Mouse (Mus musculus): Measurements from ENCODE around the gene Gm10553. TPM values are rescaled to one million over a fixed set of nuclear protein-coding genes. Genes with fewer than 3 reads are reported as not detected.
"Not testable (repeated sequence)": the region's sequence is repeated elsewhere in the genome, so short reads cannot be mapped to it uniquely, and the experiment has no call there.

The Gm10553 gene
- polyA plus RNA-seq, 1 experiment from 2014 or later: not detected

GRCm38 (mm10) chr1:85105336-85105735 lies 5.4 kb downstream of the Gm10553 start:
- not testable (repeated sequence) for DNase-seq (ENCODE audit: low spot score); H3K27ac ChIP-seq (ENCODE audit: low read depth, low read length); H3K9me3 ChIP-seq (ENCODE audit: control insufficient read depth, low read length); H3K36me3 ChIP-seq (ENCODE audit: control insufficient read depth, insufficient read depth, low read length); H3K27me3 ChIP-seq (ENCODE audit: control insufficient read depth, insufficient read depth, low read length); H3K4me3 ChIP-seq (ENCODE audit: low read depth, low read length); H3K4me1 ChIP-seq (replicated peaks; ENCODE audit: control insufficient read depth, insufficient read depth, low read length); H3K4me2 ChIP-seq (replicated peaks; ENCODE audit: low read depth, low read length); ATAC-seq (ENCODE audit: low FRiP score); H3K9ac ChIP-seq (ENCODE audit: low read depth, low read length)
- WGBS: 86% methylated on average over 4 of the region's 4 CpGs

DNA sequence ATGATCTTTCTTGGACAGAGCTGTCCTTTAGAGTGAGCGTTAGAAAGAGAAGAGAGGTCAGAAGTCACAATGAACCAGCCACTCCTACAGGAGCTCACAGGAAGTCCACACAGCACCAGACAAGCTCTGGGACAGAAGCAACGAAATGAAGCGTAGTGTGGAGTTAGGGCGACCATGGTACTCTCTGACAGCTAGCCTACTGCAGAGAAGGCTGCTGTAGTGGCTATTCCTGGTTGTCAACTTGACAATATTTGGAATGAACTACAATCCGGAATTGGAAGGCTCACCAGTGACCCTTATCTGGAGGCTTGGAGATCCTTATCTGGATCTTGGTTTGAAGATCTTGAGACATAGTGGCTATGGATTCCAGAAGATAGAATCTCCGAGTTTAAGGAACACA lies 6.0 kb downstream of the Gm10553 start:
- H3K27me3 ChIP-seq (ENCODE audit: control insufficient read depth, insufficient read depth, low read length); H3K36me3 ChIP-seq (ENCODE audit: control insufficient read depth, insufficient read depth, low read length); ATAC-seq (ENCODE audit: low FRiP score); H3K4me1 ChIP-seq (replicated peaks; ENCODE audit: control insufficient read depth, insufficient read depth, low read length); H3K4me3 ChIP-seq (ENCODE audit: low read depth, low read length); H3K9ac ChIP-seq (ENCODE audit: low read depth, low read length); DNase-seq (ENCODE audit: low spot score); H3K4me2 ChIP-seq (replicated peaks; ENCODE audit: low read depth, low read length); H3K9me3 ChIP-seq (ENCODE audit: control insufficient read depth, low read length); H3K27ac ChIP-seq (ENCODE audit: low read depth, low read length): not testable (repeated sequence)
- WGBS: 80% methylated on average over 5 of the region's 6 CpGs

DNA sequence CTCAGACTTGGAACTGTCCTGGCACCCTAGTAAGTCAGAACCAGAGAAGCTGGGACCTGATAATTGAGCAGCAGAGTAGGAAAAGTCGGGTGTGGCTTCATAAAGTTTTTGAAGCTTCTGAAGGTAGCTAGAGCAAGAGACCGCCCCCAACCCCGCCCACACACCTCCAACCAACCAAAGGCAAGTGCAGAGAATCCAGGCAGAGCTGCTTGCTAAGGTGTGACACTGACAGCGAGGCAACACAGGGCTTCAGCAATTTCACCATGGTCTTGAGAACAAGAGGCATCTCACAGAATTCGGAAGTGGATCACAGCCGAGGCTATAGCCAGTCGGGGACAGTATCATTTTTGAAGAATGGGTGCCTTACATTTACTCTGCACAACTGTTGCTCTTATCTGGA lies 9.8 kb downstream of the Gm10553 start, which contains the start of gene A530032D15Rik:
Gene A530032D15Rik (minus strand): TSS at position 101 of the 400 bp plus-strand sequence.
- not testable (repeated sequence) for ATAC-seq (ENCODE audit: low FRiP score); H3K9ac ChIP-seq (ENCODE audit: low read depth, low read length); H3K4me3 ChIP-seq (ENCODE audit: low read depth, low read length); H3K27me3 ChIP-seq (ENCODE audit: control insufficient read depth, insufficient read depth, low read length); H3K4me1 ChIP-seq (replicated peaks; ENCODE audit: control insufficient read depth, insufficient read depth, low read length); H3K4me2 ChIP-seq (replicated peaks; ENCODE audit: low read depth, low read length); H3K9me3 ChIP-seq (ENCODE audit: control insufficient read depth, low read length); DNase-seq (ENCODE audit: low spot score); H3K36me3 ChIP-seq (ENCODE audit: control insufficient read depth, insufficient read depth, low read length); H3K27ac ChIP-seq (ENCODE audit: low read depth, low read length)
- no CpG with 5 or more reads among the region's 7 CpGs for WGBS

GRCm38 (mm10) chr1:85110876-85111275 lies 10.9 kb downstream of the Gm10553 start:
- not testable (repeated sequence) for H3K4me1 ChIP-seq (replicated peaks; ENCODE audit: control insufficient read depth, insufficient read depth, low read length); H3K36me3 ChIP-seq (ENCODE audit: control insufficient read depth, insufficient read depth, low read length); H3K9ac ChIP-seq (ENCODE audit: low read depth, low read length); H3K4me2 ChIP-seq (replicated peaks; ENCODE audit: low read depth, low read length); H3K27ac ChIP-seq (ENCODE audit: low read depth, low read length); H3K4me3 ChIP-seq (ENCODE audit: low read depth, low read length); ATAC-seq (ENCODE audit: low FRiP score); H3K9me3 ChIP-seq (ENCODE audit: control insufficient read depth, low read length); DNase-seq (ENCODE audit: low spot score); H3K27me3 ChIP-seq (ENCODE audit: control insufficient read depth, insufficient read depth, low read length)
- 84% methylated on average over 2 of the region's 3 CpGs for WGBS

DNA sequence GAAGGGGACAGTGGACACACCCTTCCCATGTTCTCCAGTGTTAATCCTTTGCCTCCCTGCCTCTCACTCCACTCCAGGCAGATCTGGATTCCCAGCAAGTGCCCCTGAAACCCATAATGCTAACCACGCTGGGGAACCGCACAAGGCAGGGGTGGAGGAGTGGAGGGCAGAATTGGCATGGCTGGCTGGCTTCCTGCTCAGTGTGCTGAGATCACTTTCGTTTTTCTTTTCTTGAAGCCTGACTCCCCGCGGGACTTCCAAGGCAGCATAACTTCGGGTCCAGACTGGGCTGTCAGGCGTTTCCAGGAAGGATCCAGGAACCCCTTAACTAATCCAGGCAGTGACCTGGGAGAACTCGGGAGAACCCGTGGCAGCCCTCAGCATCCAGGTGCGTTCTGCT lies 11.6 kb downstream of the Gm10553 start:
- H3K9ac ChIP-seq (ENCODE audit: low read depth, low read length); ATAC-seq (ENCODE audit: low FRiP score); DNase-seq (ENCODE audit: low spot score); H3K4me2 ChIP-seq (replicated peaks; ENCODE audit: low read depth, low read length); H3K9me3 ChIP-seq (ENCODE audit: control insufficient read depth, low read length); H3K36me3 ChIP-seq (ENCODE audit: control insufficient read depth, insufficient read depth, low read length); H3K27me3 ChIP-seq (ENCODE audit: control insufficient read depth, insufficient read depth, low read length); H3K4me1 ChIP-seq (replicated peaks; ENCODE audit: control insufficient read depth, insufficient read depth, low read length); H3K4me3 ChIP-seq (ENCODE audit: low read depth, low read length); H3K27ac ChIP-seq (ENCODE audit: low read depth, low read length): not testable (repeated sequence)
- WGBS: 69% methylated on average over 9 of the region's 10 CpGs

- not testable (repeated sequence) for H3K4me2 ChIP-seq (replicated peaks; ENCODE audit: low read depth, low read length); H3K27ac ChIP-seq (ENCODE audit: low read depth, low read length); H3K4me1 ChIP-seq (replicated peaks; ENCODE audit: control insufficient read depth, insufficient read depth, low read length); H3K9ac ChIP-seq (ENCODE audit: low read depth, low read length); H3K27me3 ChIP-seq (ENCODE audit: control insufficient read depth, insufficient read depth, low read length); H3K36me3 ChIP-seq (ENCODE audit: control insufficient read depth, insufficient read depth, low read length); DNase-seq (ENCODE audit: low spot score); H3K9me3 ChIP-seq (ENCODE audit: control insufficient read depth, low read length); H3K4me3 ChIP-seq (ENCODE audit: low read depth, low read length)
- WGBS: 86% methylated on average over 7 of the region's 7 CpGs
- ATAC-seq (ENCODE audit: low FRiP score): peak; percentile 45; the same call in 1 of the 2 replicates
These were observed 12.3 kb downstream of the Gm10553 start for GRCm38 (mm10) chr1:85112266-85112665.

GRCm38 (mm10) chr1:85112889-85113288 lies 12.9 kb downstream of the Gm10553 start:
- 75% methylated on average over 2 of the region's 5 CpGs for WGBS

DNA sequence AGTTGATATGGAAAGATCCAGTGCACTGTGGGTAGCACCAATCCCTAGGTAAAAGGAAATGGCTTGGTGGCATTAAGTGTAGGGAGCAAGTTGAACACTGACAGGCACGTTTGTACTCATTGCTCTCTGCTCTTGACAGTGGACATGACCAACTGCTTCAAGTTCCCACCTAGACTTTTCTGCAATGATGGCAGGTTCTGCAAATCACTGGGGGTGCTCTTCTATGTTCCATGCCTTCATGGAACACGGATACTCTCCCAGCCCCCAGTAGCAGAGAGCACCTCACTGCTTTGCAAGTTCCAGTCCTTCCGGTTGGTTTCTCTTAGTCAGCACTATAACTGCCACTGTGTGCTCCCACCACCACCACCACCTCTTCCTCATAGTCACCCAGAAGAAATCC lies 14.1 kb downstream of the Gm10553 start:
- H3K9ac ChIP-seq (ENCODE audit: low read depth, low read length); H3K27me3 ChIP-seq (ENCODE audit: control insufficient read depth, insufficient read depth, low read length); H3K4me2 ChIP-seq (replicated peaks; ENCODE audit: low read depth, low read length); H3K4me1 ChIP-seq (replicated peaks; ENCODE audit: control insufficient read depth, insufficient read depth, low read length); H3K4me3 ChIP-seq (ENCODE audit: low read depth, low read length); H3K9me3 ChIP-seq (ENCODE audit: control insufficient read depth, low read length); H3K27ac ChIP-seq (ENCODE audit: low read depth, low read length); DNase-seq (ENCODE audit: low spot score); H3K36me3 ChIP-seq (ENCODE audit: control insufficient read depth, insufficient read depth, low read length): not testable (repeated sequence)
- ATAC-seq (ENCODE audit: low FRiP score): peak; percentile 76
- WGBS: 85% methylated on average over 3 of the region's 3 CpGs

More at GRCm38 (mm10) chr1:85112889-85113288, 12.9 kb downstream of the Gm10553 start:
- not testable (repeated sequence) for H3K36me3 ChIP-seq (ENCODE audit: control insufficient read depth, insufficient read depth, low read length); H3K4me2 ChIP-seq (replicated peaks; ENCODE audit: low read depth, low read length); H3K9me3 ChIP-seq (ENCODE audit: control insufficient read depth, low read length); DNase-seq (ENCODE audit: low spot score); ATAC-seq (ENCODE audit: low FRiP score); H3K4me1 ChIP-seq (replicated peaks; ENCODE audit: control insufficient read depth, insufficient read depth, low read length); H3K9ac ChIP-seq (ENCODE audit: low read depth, low read length); H3K27me3 ChIP-seq (ENCODE audit: control insufficient read depth, insufficient read depth, low read length); H3K27ac ChIP-seq (ENCODE audit: low read depth, low read length); H3K4me3 ChIP-seq (ENCODE audit: low read depth, low read length)

DNA sequence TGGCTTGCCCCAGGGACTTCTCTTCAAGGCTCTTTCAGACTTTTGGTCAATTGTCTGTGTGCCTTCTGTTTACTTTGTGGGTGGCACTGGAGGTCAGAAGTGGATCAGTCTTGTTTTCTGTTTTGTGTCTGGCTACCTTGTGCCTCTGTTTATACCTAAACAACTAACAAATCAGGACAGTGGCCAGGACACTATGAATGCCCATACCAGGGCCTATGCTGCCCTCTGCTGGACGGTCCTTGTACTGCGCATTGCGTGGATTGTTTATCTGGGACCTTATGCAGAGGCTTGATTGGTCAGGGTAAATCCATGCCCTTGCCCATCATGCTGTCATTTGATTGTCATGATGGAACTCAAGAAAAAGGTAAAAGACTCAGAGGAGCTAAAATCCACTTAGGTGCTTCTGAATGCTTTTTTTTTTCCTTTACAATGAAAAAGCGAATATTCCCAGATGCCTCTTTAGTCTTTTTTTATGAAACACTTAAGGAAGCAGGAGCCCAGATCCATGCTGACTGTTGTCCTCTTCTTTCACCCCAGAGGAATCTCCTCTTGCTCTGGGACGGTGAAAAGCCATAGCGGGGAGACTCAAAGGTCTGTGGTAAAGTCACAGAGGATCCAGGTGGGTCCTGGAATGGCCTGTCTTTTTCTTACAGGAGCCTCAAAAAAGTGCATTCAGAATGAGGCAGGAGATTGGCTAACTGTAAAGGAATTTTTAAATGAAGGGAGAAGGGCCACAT lies 14.9 kb downstream of the Gm10553 start:
- not testable (repeated sequence) for H3K4me1 ChIP-seq (replicated peaks; ENCODE audit: control insufficient read depth, insufficient read depth, low read length); H3K27ac ChIP-seq (ENCODE audit: low read depth, low read length); H3K4me2 ChIP-seq (replicated peaks; ENCODE audit: low read depth, low read length); ATAC-seq (ENCODE audit: low FRiP score); DNase-seq (ENCODE audit: low spot score); H3K4me3 ChIP-seq (ENCODE audit: low read depth, low read length); H3K27me3 ChIP-seq (ENCODE audit: control insufficient read depth, insufficient read depth, low read length); H3K9ac ChIP-seq (ENCODE audit: low read depth, low read length); H3K9me3 ChIP-seq (ENCODE audit: control insufficient read depth, low read length); H3K36me3 ChIP-seq (ENCODE audit: control insufficient read depth, insufficient read depth, low read length)
- WGBS: 52% methylated on average over 6 of the region's 6 CpGs

All from hindbrain, embryonic 11.5 days (tissue).